Mouse (Mus musculus): Measurements from ENCODE around the gene Usp46. TPM values are rescaled to one million over a fixed set of nuclear protein-coding genes. Genes with fewer than 3 reads are reported as not detected.

Gene Usp46
- polyA plus RNA-seq, 1 experiment from 2014 or later, result 24.8 TPM

GRCm38 (mm10) chr5:74005936-74006335 lies 62.3 kb downstream of the Usp46 start:
- H3K4me3 ChIP-seq, result no peak overlapping the region
- peaks cover 46% of the 10 kb centered on the region for H3K36me3 ChIP-seq (ENCODE audit: poor library complexity, severe bottlenecking)
- H3K27ac ChIP-seq, result no peak overlapping the region
- no peak overlapping the region for H3K9ac ChIP-seq
- H3K27me3 ChIP-seq, result no peaks in the 10 kb centered on the region
- no peak for ATAC-seq
- no peaks in the 10 kb centered on the region for H3K9me3 ChIP-seq (replicated peaks)
- no peak overlapping the region for H3K4me2 ChIP-seq
- H3K4me1 ChIP-seq, result no peaks in the 10 kb centered on the region
- WGBS, result 97% methylated on average over 2 of the region's 2 CpGs

GRCm38 (mm10) chr5:74001743-74002142 lies 66.5 kb downstream of the Usp46 start:
- 87% methylated on average over 9 of the region's 9 CpGs for WGBS
- H3K27me3 ChIP-seq, result no peaks in the 10 kb centered on the region
- H3K4me2 ChIP-seq, result no peak overlapping the region
- H3K27ac ChIP-seq, result no peak overlapping the region
- no peak overlapping the region for H3K9ac ChIP-seq
- no peak for ATAC-seq
- no peaks in the 10 kb centered on the region for H3K4me1 ChIP-seq
- H3K4me3 ChIP-seq, result no peak overlapping the region
- H3K9me3 ChIP-seq (replicated peaks), result no peaks in the 10 kb centered on the region
- H3K36me3 ChIP-seq (ENCODE audit: poor library complexity, severe bottlenecking), result peaks cover 60% of the 10 kb centered on the region

- Histone ChIP-seq H3K4me3 (no peak overlapping the region), H3K36me3 (ENCODE audit: poor library complexity, severe bottlenecking) (peaks cover 42% of the 10 kb centered on the region), H3K27ac (no peak overlapping the region), H3K9ac (no peak overlapping the region), H3K9me3 (replicated peaks) (no peaks in the 10 kb centered on the region), H3K27me3 (no peaks in the 10 kb centered on the region), H3K4me1 (no peaks in the 10 kb centered on the region), H3K4me2 (no peak overlapping the region)
- no peak for ATAC-seq
- 89% methylated on average over 5 of the region's 5 CpGs for WGBS
Measured at GRCm38 (mm10) chr5:73998966-73999365, 69.3 kb downstream of the Usp46 start.

DNA sequence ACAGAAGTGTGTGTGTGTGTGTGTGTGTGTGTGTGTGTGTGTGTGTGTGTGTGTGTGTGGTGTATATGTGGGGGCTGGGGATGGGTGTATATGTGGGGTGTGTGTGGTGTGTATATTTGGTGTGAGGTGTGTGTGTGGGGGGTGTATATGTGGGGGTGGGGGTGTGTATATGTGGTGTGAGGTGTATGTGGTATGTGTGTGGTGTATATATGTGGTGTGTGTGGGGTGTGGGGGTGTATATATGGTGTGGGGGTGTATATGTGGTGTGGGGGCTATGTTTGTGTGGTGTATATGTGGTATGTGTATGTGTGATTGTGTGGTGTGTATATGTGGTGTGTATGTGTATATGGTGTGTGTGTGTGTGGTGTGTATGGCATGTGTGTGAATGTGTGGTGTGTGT lies 73.4 kb downstream of the Usp46 start:
- no peaks in the 10 kb centered on the region for H3K27me3 ChIP-seq
- no peak for ATAC-seq
- H3K4me1 ChIP-seq, result peaks cover 8% of the 10 kb centered on the region
- H3K27ac ChIP-seq, result no peak overlapping the region
- no peak overlapping the region for H3K4me3 ChIP-seq
- no peak overlapping the region for H3K4me2 ChIP-seq
- no peaks in the 10 kb centered on the region for H3K9me3 ChIP-seq (replicated peaks)
- no peak overlapping the region for H3K9ac ChIP-seq
- peaks cover 10% of the 10 kb centered on the region for H3K36me3 ChIP-seq (ENCODE audit: poor library complexity, severe bottlenecking)

DNA sequence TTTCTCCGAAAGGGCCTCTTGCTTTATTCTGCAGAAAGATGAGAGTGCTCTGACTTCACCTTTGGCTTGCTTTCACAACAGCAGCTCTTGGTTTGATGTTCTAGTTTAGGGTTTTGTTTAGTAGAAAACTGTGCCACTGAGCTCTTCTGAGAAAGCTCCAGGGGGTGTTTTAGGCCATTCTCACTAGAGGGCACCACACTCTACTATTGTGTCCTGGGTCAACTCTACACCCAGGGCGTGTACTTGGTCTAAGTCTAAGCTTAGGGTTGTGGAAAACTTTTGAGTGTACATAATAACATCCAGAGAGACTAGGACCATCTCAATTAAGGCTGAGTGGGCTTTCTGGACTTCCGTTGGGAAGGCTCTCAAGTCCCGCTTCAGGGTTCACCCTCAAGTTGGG lies 74.7 kb downstream of the Usp46 start:
- H3K4me1 ChIP-seq, result peaks cover 8% of the 10 kb centered on the region
- H3K9ac ChIP-seq, result no peak overlapping the region
- no peak overlapping the region for H3K27ac ChIP-seq
- H3K27me3 ChIP-seq, result no peaks in the 10 kb centered on the region
- H3K4me2 ChIP-seq, result no peak overlapping the region
- 86% methylated on average over 4 of the region's 4 CpGs for WGBS
- no peaks in the 10 kb centered on the region for H3K9me3 ChIP-seq (replicated peaks)
- H3K36me3 ChIP-seq (ENCODE audit: poor library complexity, severe bottlenecking), result peaks cover 6% of the 10 kb centered on the region; the same call in 1 of the 2 replicates
- no peak for ATAC-seq
- no peak overlapping the region for H3K4me3 ChIP-seq

DNA sequence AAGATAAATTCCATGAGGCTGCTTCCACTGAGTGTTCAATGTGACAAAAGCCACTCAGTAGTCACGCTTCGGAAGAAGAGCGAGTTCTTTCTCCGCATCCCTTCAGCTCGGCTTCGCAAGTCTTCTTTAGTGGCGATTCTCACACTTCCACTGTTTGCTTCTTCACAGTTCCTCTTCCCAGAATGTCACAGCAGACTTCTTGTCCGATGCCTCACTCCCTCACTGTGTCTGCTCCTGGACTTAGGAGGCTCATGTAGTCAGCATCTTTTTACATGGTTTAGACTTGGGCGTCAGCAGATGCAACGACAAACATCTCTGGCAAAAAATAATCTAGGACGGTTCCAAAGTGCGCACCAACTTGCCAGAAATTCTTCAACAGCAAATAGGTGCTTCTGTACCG lies 75.9 kb downstream of the Usp46 start:
- H3K9ac ChIP-seq, result no peak overlapping the region
- H3K27ac ChIP-seq, result no peak overlapping the region
- WGBS, result 93% methylated on average over 13 of the region's 13 CpGs
- no peaks in the 10 kb centered on the region for H3K9me3 ChIP-seq (replicated peaks)
- no peaks in the 10 kb centered on the region for H3K27me3 ChIP-seq
- no peaks in the 10 kb centered on the region for H3K36me3 ChIP-seq (ENCODE audit: poor library complexity, severe bottlenecking)
- no peak for ATAC-seq
- no peak overlapping the region for H3K4me3 ChIP-seq
- H3K4me1 ChIP-seq, result peaks cover 8% of the 10 kb centered on the region
- H3K4me2 ChIP-seq, result no peak overlapping the region

- Histone ChIP-seq H3K9ac (no peak overlapping the region), H3K27ac (no peak overlapping the region), H3K4me1 (peaks cover 8% of the 10 kb centered on the region), H3K36me3 (ENCODE audit: poor library complexity, severe bottlenecking) (no peaks in the 10 kb centered on the region), H3K9me3 (replicated peaks) (no peaks in the 10 kb centered on the region), H3K4me3 (no peak overlapping the region), H3K4me2 (no peak overlapping the region), H3K27me3 (no peaks in the 10 kb centered on the region)
- ATAC-seq, result no peak
- 90% methylated on average over 3 of the region's 3 CpGs for WGBS
Measured at GRCm38 (mm10) chr5:73989532-73989931, 78.7 kb downstream of the Usp46 start.

DNA sequence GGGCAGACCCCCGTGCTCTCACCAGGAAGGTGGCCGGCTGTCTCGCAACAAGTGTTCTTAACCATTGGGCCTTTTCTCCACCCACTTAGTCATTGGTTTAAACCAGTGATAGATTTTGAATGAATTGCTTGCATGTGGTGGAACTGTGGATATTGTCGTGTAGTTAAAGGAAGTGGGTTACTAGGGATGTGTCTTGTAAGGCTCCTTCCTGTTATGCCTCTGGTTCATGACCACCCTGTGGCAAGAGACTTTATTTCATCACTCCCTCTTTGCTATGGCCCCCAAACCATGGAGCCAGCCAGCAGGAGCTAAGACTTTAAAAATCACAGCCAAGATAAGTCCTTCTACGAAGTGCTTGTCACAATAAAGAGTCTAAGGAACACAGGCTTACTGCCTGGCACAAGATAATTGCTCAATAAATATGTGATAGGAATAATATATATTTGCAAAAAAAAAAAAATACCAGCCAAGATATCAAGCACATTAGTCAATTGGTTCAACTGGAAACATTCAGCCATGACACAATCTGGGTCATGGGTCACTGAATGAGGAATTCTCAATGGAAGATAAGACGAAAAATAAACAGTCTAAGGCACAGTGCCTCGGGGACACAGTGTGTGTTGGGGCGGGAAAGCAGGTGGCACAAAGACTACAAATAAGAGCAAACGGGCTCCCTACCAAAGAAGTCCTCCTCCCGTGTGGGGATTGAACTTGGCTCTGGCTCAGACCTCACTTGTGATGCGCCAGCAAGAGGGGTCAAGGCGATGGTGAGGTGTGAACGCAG lies 80.3 kb downstream of the Usp46 start:
- H3K27me3 ChIP-seq, result no peaks in the 10 kb centered on the region
- no peaks in the 10 kb centered on the region for H3K36me3 ChIP-seq (ENCODE audit: poor library complexity, severe bottlenecking)
- no peak overlapping the region for H3K27ac ChIP-seq
- ATAC-seq, result no peak
- no peak overlapping the region for H3K9ac ChIP-seq
- 85% methylated on average over 13 of the region's 13 CpGs for WGBS
- no peak overlapping the region for H3K4me2 ChIP-seq
- H3K9me3 ChIP-seq (replicated peaks), result no peaks in the 10 kb centered on the region
- peaks cover 8% of the 10 kb centered on the region for H3K4me1 ChIP-seq
- H3K4me3 ChIP-seq, result no peak overlapping the region

- Histone ChIP-seq H3K4me1 (no peaks in the 10 kb centered on the region), H3K36me3 (ENCODE audit: poor library complexity, severe bottlenecking) (no peaks in the 10 kb centered on the region), H3K9ac (no peak overlapping the region), H3K27ac (no peak overlapping the region), H3K4me2 (no peak overlapping the region), H3K9me3 (replicated peaks) (no peaks in the 10 kb centered on the region), H3K27me3 (no peaks in the 10 kb centered on the region), H3K4me3 (no peak overlapping the region)
- 90% methylated on average over 11 of the region's 11 CpGs for WGBS
- no peak for ATAC-seq
Measured at GRCm38 (mm10) chr5:73977426-73977825, 90.8 kb downstream of the Usp46 start.

DNA sequence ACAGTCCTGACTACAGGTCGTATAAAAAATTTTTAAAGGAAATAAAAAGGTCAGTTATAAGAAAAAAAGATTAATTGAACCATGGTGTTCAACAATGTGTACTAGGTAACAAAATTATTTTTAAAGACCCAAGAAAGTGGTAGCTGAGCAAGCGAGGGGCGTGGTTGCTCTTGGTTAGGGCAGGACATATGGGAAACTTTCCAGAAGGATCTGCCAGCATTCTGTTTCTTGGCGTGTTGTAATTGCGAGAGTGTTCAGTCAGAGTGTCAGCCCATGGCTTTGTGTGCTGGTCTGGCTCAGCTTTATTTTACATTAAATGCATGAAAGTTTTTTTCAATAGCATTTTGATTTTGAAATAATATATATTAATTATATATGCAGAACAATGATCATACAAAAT lies 96.5 kb downstream of the Usp46 start:
- Histone ChIP-seq H3K27ac (no peak overlapping the region), H3K4me2 (no peak overlapping the region), H3K36me3 (ENCODE audit: poor library complexity, severe bottlenecking) (no peaks in the 10 kb centered on the region), H3K9ac (no peak overlapping the region), H3K4me3 (no peak overlapping the region), H3K9me3 (replicated peaks) (no peaks in the 10 kb centered on the region), H3K27me3 (no peaks in the 10 kb centered on the region), H3K4me1 (peaks cover 11% of the 10 kb centered on the region)
- no peak for ATAC-seq
- 86% methylated on average over 5 of the region's 5 CpGs for WGBS

GRCm38 (mm10) chr5:73970024-73970628 lies 98.1 kb downstream of the Usp46 start:
- Histone ChIP-seq H3K9me3 (replicated peaks) (no peaks in the 10 kb centered on the region), H3K9ac (no peak overlapping the region), H3K4me1 (peaks cover 11% of the 10 kb centered on the region), H3K27me3 (no peaks in the 10 kb centered on the region), H3K4me3 (no peak overlapping the region), H3K36me3 (ENCODE audit: poor library complexity, severe bottlenecking) (no peaks in the 10 kb centered on the region), H3K27ac (no peak overlapping the region), H3K4me2 (no peak overlapping the region)
- 49% methylated on average over 7 of the region's 7 CpGs for whole genome bisulfite sequencing
- no peak for ATAC-seq

DNA sequence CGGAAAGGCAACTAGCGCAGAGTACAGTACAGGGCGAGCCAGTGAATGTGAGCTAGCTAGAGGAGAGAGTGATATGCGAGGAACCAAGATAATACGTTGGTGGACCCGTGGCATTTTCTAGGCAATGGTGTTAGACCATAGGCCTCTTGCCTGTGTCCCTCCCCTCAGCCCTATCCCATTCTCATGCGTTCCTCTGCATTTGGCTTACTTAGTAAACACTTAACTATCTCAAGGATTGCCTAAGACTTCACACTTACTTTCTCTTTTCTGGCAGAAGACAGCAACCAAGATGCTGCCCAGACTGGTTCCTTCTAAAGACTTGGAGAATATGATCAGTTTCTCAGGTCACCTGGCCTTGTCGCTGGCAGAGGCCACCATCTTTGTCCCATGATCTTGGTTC lies 98.9 kb downstream of the Usp46 start:
- Histone ChIP-seq H3K27me3 (no peaks in the 10 kb centered on the region), H3K4me2 (no peak overlapping the region), H3K36me3 (ENCODE audit: poor library complexity, severe bottlenecking) (no peaks in the 10 kb centered on the region), H3K9ac (no peak overlapping the region), H3K27ac (no peak overlapping the region), H3K4me3 (no peak overlapping the region), H3K4me1 (peaks cover 11% of the 10 kb centered on the region), H3K9me3 (replicated peaks) (no peaks in the 10 kb centered on the region)
- 94% methylated on average over 8 of the region's 8 CpGs for WGBS
- no peak for ATAC-seq

DNA sequence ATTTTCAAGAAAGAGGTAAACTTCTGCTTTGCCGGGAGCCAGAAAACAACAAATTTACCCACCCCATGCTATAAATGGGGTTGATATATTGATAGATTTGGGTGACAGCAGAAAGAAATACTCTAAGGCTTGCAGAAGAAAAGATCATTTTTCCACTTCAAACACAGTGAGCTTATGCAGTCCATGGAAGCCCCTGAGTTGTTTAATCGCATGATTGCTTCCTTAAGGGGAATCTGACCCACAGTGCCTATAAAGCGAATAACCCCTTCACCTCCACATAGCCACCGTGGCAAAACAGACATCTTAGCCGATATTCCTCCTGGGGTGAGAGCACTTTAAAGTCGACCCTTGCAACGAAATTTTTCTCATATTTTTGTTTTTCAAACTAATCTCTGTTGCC lies 108.5 kb downstream of the Usp46 start:
- ATAC-seq, result no peak
- no peaks in the 10 kb centered on the region for H3K27me3 ChIP-seq
- no peaks in the 10 kb centered on the region for H3K4me1 ChIP-seq
- no peak overlapping the region for H3K9ac ChIP-seq
- no peaks in the 10 kb centered on the region for H3K36me3 ChIP-seq (ENCODE audit: poor library complexity, severe bottlenecking)
- H3K4me3 ChIP-seq, result no peak overlapping the region
- H3K9me3 ChIP-seq (replicated peaks), result no peaks in the 10 kb centered on the region
- no peak overlapping the region for H3K27ac ChIP-seq
- no peak overlapping the region for H3K4me2 ChIP-seq
- WGBS, result 69% methylated on average over 7 of the region's 7 CpGs
